Mouse (Mus musculus) CH12.LX (cell line): Measurements from ENCODE around the gene Cd164l2. TPM values are rescaled to one million over a fixed set of nuclear protein-coding genes. Genes with fewer than 3 reads are reported as not detected.

ENCODE experiments used
- DNase-seq: peaks from one replicate; pipeline ENCODE4 v3.0.0-alpha.2; 2013; ENCODE audit errors: extremely low read depth
- H3K27ac ChIP-seq: 2 replicates; pipeline ENCODE4 v1.5.1; 2012; ENCODE audit warnings: low read depth, mild to moderate bottlenecking, control low read depth, moderate library complexity; ENCODE audit not compliant: insufficient read depth
- H3K27me3 ChIP-seq: replicated peaks from 2 replicates; pipeline ENCODE3; 2012; ENCODE audit warnings: inconsistent platforms
- H3K36me3 ChIP-seq, 2 experiments: replicated peaks in 1 of 2; 2 replicates each; pipeline versions ENCODE3 to v1.6.1; 2012; ENCODE audit warnings: inconsistent platforms in 1 of 2, low read length in 1 of 2, mild to moderate bottlenecking in 1 of 2, mixed read lengths in 1 of 2, moderate library complexity in 1 of 2; ENCODE audit not compliant: control insufficient read depth in 1 of 2, insufficient read depth in 1 of 2
- H3K4me1 ChIP-seq, 2 experiments: 2 replicates each; pipeline ENCODE4 v1.6.1; 2012; ENCODE audit warnings: inconsistent platforms in 1 of 2, moderate library complexity in 1 of 2; ENCODE audit not compliant: insufficient read depth in 2 of 2, control insufficient read depth in 1 of 2
- H3K4me2 ChIP-seq: 2 replicates; pipeline ENCODE4 v1.6.1; 2012; ENCODE audit warnings: low read depth, mild to moderate bottlenecking, control low read depth; ENCODE audit not compliant: poor library complexity, insufficient read depth, severe bottlenecking
- H3K4me3 ChIP-seq, 3 experiments: fragments of 150-350 bp in 1 of 3; sonication (generic) in 1 of 3; replicated peaks in 1 of 3; 2 replicates each; pipeline versions ENCODE3 to v1.5.1; 2011 to 2012; ENCODE audit warnings: low read depth in 2 of 3, low read length in 2 of 3, mild to moderate bottlenecking in 2 of 3, moderate library complexity in 2 of 3, control low read depth in 1 of 3, improper control_type of control experiment in 1 of 3, inconsistent platforms in 1 of 3, mixed read lengths in 1 of 3; ENCODE audit not compliant: poor library complexity in 1 of 3
- H3K79me2 ChIP-seq: replicated peaks from 2 replicates; pipeline ENCODE4 v1.6.1; 2012; ENCODE audit warnings: mild to moderate bottlenecking, moderate library complexity; ENCODE audit not compliant: control insufficient read depth, poor library complexity, insufficient read depth, severe bottlenecking; ENCODE audit errors: extremely low read depth
- H3K9ac ChIP-seq: 2 replicates; pipeline ENCODE4 v1.6.1; 2012; ENCODE audit warnings: low read depth, mild to moderate bottlenecking, control low read depth, moderate library complexity; ENCODE audit not compliant: insufficient read depth
- H3K9me3 ChIP-seq: replicated peaks from 2 replicates; pipeline ENCODE3; 2012; ENCODE audit warnings: low read length, inconsistent platforms, mixed read lengths
- BHLHE40 ChIP-seq: IDR thresholded peaks from 2 replicates; pipeline ENCODE4 v1.6.1; 2011; ENCODE audit warnings: mild to moderate bottlenecking, low read depth, low read length, improper control_type of control experiment
- E2F4 ChIP-seq: IDR thresholded peaks from 2 replicates; pipeline ENCODE4 v1.6.1; 2011; ENCODE audit warnings: low read depth, low read length, improper control_type of control experiment; ENCODE audit not compliant: insufficient replicate concordance
- ELF1 ChIP-seq: IDR thresholded peaks from 2 replicates; pipeline ENCODE4 v1.6.1; 2014; ENCODE audit warnings: low read depth, mild to moderate bottlenecking, inconsistent platforms, low read length, improper control_type of control experiment
- EP300 ChIP-seq: IDR thresholded peaks from 2 replicates; pipeline ENCODE4 v1.6.1; 2011; ENCODE audit warnings: low read length, improper control_type of control experiment
- ETS1 ChIP-seq: conservative IDR thresholded peaks from 2 replicates; pipeline ENCODE4 v1.6.1; 2012; ENCODE audit warnings: low read depth, mild to moderate bottlenecking, inconsistent platforms, low read length, improper control_type of control experiment, moderate library complexity
- HCFC1 ChIP-seq: IDR thresholded peaks from 2 replicates; pipeline ENCODE4 v1.6.1; 2012; ENCODE audit warnings: low read depth, mild to moderate bottlenecking, inconsistent platforms, low read length, improper control_type of control experiment
- IRF4 ChIP-seq: IDR thresholded peaks from 2 replicates; pipeline ENCODE4 v1.6.1; 2014; ENCODE audit warnings: low read depth, mild to moderate bottlenecking, inconsistent platforms, low read length, improper control_type of control experiment
- JUND ChIP-seq: conservative IDR thresholded peaks from 2 replicates; pipeline ENCODE4 v1.6.1; 2011; ENCODE audit warnings: low read depth, low read length, improper control_type of control experiment
- MAFK ChIP-seq: IDR thresholded peaks from 2 replicates; pipeline ENCODE4 v1.6.1; 2011; ENCODE audit warnings: low read length, improper control_type of control experiment; ENCODE audit not compliant: insufficient replicate concordance
- MAZ ChIP-seq: IDR thresholded peaks from 2 replicates; pipeline ENCODE4 v1.6.1; 2012; ENCODE audit warnings: low read depth, mild to moderate bottlenecking, inconsistent platforms, low read length, improper control_type of control experiment, moderate library complexity
- MEF2A ChIP-seq: IDR thresholded peaks from 2 replicates; pipeline ENCODE4 v1.6.1; 2014; ENCODE audit warnings: low read depth, mild to moderate bottlenecking, inconsistent platforms, low read length, improper control_type of control experiment, borderline replicate concordance
- NRF1 ChIP-seq: IDR thresholded peaks from 2 replicates; pipeline ENCODE4 v1.6.1; 2014; ENCODE audit warnings: low read depth, mild to moderate bottlenecking, inconsistent platforms, low read length, improper control_type of control experiment, moderate library complexity
- POLR2A ChIP-seq: IDR thresholded peaks from 2 replicates; pipeline ENCODE4 v1.6.1; 2011; ENCODE audit warnings: low read depth, mild to moderate bottlenecking, improper control_type of control experiment, low read length
- POLR2AphosphoS2 ChIP-seq: IDR thresholded peaks from 2 replicates; pipeline ENCODE4 v1.6.1; 2011; ENCODE audit warnings: low read depth, low read length, improper control_type of control experiment
- SIN3A ChIP-seq: IDR thresholded peaks from 2 replicates; pipeline ENCODE4 v1.6.1; 2012; ENCODE audit warnings: low read length, improper control_type of control experiment, inconsistent platforms
- SMC3 ChIP-seq: IDR thresholded peaks from 2 replicates; pipeline ENCODE4 v1.6.1; 2011; ENCODE audit warnings: low read depth, low read length, improper control_type of control experiment
- TBP ChIP-seq: conservative IDR thresholded peaks from 2 replicates; pipeline ENCODE4 v1.6.1; 2011; ENCODE audit warnings: low read depth, low read length, improper control_type of control experiment
- TCF12 ChIP-seq: IDR thresholded peaks from 2 replicates; pipeline ENCODE4 v1.6.1; 2014; ENCODE audit warnings: low read depth, mild to moderate bottlenecking, inconsistent platforms, low read length, improper control_type of control experiment
- USF1 ChIP-seq: IDR thresholded peaks from 2 replicates; pipeline ENCODE4 v1.6.1; 2014; ENCODE audit warnings: low read depth, mild to moderate bottlenecking, inconsistent platforms, low read length, improper control_type of control experiment
- USF2 ChIP-seq: conservative IDR thresholded peaks from 2 replicates; pipeline ENCODE4 v1.6.1; 2011; ENCODE audit warnings: low read depth, low read length, improper control_type of control experiment
- ZC3H11A ChIP-seq: IDR thresholded peaks from 2 replicates; pipeline ENCODE4 v1.6.1; 2012; ENCODE audit warnings: low read depth, mild to moderate bottlenecking, inconsistent platforms, low read length, improper control_type of control experiment
- ZKSCAN1 ChIP-seq: IDR thresholded peaks from 2 replicates; pipeline ENCODE4 v1.6.1; 2012; ENCODE audit warnings: low read depth, inconsistent platforms, low read length, improper control_type of control experiment, borderline replicate concordance
- ZMIZ1 ChIP-seq: IDR thresholded peaks from 2 replicates; pipeline ENCODE4 v1.6.1; 2012; ENCODE audit warnings: low read depth, mild to moderate bottlenecking, inconsistent platforms, low read length, improper control_type of control experiment
- ZNF384 ChIP-seq: IDR thresholded peaks from 2 replicates; pipeline ENCODE4 v1.6.1; 2012; ENCODE audit warnings: low read depth, low read length, improper control_type of control experiment, inconsistent platforms
- dilution Hi-C: fragments of 300-500 bp; cut with MboI; formaldehyde crosslinking; loops from 2 replicates; pipeline ENCODE4 v1.14.3; 2020; ENCODE audit warnings: low sequenced_read_pairs; ENCODE audit not compliant: extremely low pct_unique_long_range_greater_than_20kb, extremely low pct_ligation_motif_present
- in situ Hi-C: fragments of 300-500 bp; cut with MboI; formaldehyde crosslinking; loops from 3 replicates; pipeline ENCODE4 v1.14.3; 2019; ENCODE audit warnings: low sequenced_read_pairs, low pct_ligation_motif_present, low pct_unique_long_range_greater_than_20kb, mixed read lengths
- polyA plus RNA-seq: library from polyadenylated mRNA; unstranded; fragments of >175 nt; gene quantifications from 2 replicates; pipeline ENCODE4 v1.2.1, GENCODE M21; 2012; ENCODE audit warnings: low read depth; ENCODE audit not compliant: insufficient read length
- total RNA-seq, 2 experiments: library from RNA; depleted of rRNA; stranded (reverse); fragments of 300-350 nt in 1 of 2; fragments of >200 nt in 1 of 2; gene quantifications; 2 replicates each; pipeline ENCODE4 v1.2.3; 2012 to 2014

Gene Cd164l2
- total and polyA plus RNA-seq, 3 experiments, result not detected

GRCm38 (mm10) chr4:133197355-133197754 is 14.6 kb upstream of the Cd164l2 start:
- peaks cover 0 to 57% of the 10 kb centered on the region in 2 experiments; a peak in 2 of 4 replicates for H3K4me1 ChIP-seq
- H3K4me3 ChIP-seq, result no peak overlapping the region
- no peak overlapping the region for H3K4me2 ChIP-seq
- peaks cover 50 to 77% of the 10 kb centered on the region in 2 experiments for H3K36me3 ChIP-seq
- DNase-seq, result no peak
- dilution Hi-C loops (no loop called here), in situ Hi-C loops (no loop called here)
- no peak overlapping the region for H3K9ac ChIP-seq
- no peaks in the 10 kb centered on the region for H3K79me2 ChIP-seq
- H3K27me3 ChIP-seq, result no peaks in the 10 kb centered on the region
- H3K9me3 ChIP-seq, result no peaks in the 10 kb centered on the region
- no peak overlapping the region for H3K27ac ChIP-seq
- no peak for TF ChIP-seq USF1
- TF ChIP-seq POLR2AphosphoS2, result no peak
- TF ChIP-seq POLR2A, result no peak
- no peak for TF ChIP-seq JUND
- no peak for TF ChIP-seq SMC3
- TF ChIP-seq NRF1, result no peak
- no peak for TF ChIP-seq MEF2A
- TF ChIP-seq MAFK, result no peak
- no peak for TF ChIP-seq ETS1
- TF ChIP-seq USF2, result no peak
- TF ChIP-seq IRF4, result no peak
- TF ChIP-seq ZMIZ1, result no peak
- no peak for TF ChIP-seq ZC3H11A
- no peak for TF ChIP-seq ELF1
- TF ChIP-seq BHLHE40, result no peak
- no peak for TF ChIP-seq TCF12

GRCm38 (mm10) chr4:133197801-133198286 is 14.1 kb upstream of the Cd164l2 start:
- in situ Hi-C loops, result no loop called here
- Histone ChIP-seq H3K27me3 (no peaks in the 10 kb centered on the region), H3K9me3 (no peaks in the 10 kb centered on the region), H3K4me1 (peaks cover 0 to 57% of the 10 kb centered on the region in 2 experiments; a peak in 2 of 4 replicates), H3K4me2 (no peak overlapping the region), H3K36me3 (peaks cover 46 to 72% of the 10 kb centered on the region in 2 experiments), H3K79me2 (no peaks in the 10 kb centered on the region), H3K4me3 (no peak overlapping the region), H3K27ac (no peak overlapping the region), H3K9ac (no peak overlapping the region)
- dilution Hi-C loops, result no loop called here
- TF ChIP-seq JUND (no peak), E2F4 (no peak), TBP (no peak), HCFC1 (no peak), ZKSCAN1 (no peak), MAZ (no peak), IRF4 (no peak), SIN3A (no peak), ZMIZ1 (no peak), ELF1 (no peak), EP300 (no peak), ZC3H11A (no peak), ZNF384 (no peak), USF2 (no peak)
- no peak for DNase-seq
